Mouse (Mus musculus) liver, embryonic 14.5 days (tissue): ENCODE data around the gene Ap1s3. TPM values are rescaled to one million over a fixed set of nuclear protein-coding genes. Genes with fewer than 3 reads are reported as not detected.

Experiments used
- ATAC-seq: fragments of 200-750 bp; cut with Nextera tagmentation; 2 replicates; pipeline ENCODE4 v1.8.0; 2017; ENCODE audit warnings: moderate number of reproducible peaks, mild to moderate bottlenecking, moderate library complexity; ENCODE audit not compliant: insufficient read depth
- DNase-seq, 3 experiments: peaks; one replicate each; pipeline ENCODE4 v3.0.0-alpha.2; 2012 to 2013; ENCODE audit warnings: low read depth in 3 of 3, low spot score in 3 of 3
- H3K27ac ChIP-seq: fragments of 300-500 bp; sonication (generic); 2 replicates; pipeline ENCODE4 v1.5.1; 2014; ENCODE audit warnings: moderate library complexity, mild to moderate bottlenecking, control low read depth, inconsistent platforms
- H3K27me3 ChIP-seq: fragments of 300-500 bp; sonication (generic); 2 replicates; pipeline ENCODE4 v1.6.1; 2014; ENCODE audit warnings: mild to moderate bottlenecking, low read length, moderate library complexity; ENCODE audit not compliant: control insufficient read depth, insufficient read depth
- H3K36me3 ChIP-seq: fragments of 300-500 bp; sonication (generic); replicated peaks from 2 replicates; pipeline ENCODE4 v1.6.1; 2014; ENCODE audit warnings: low read depth; ENCODE audit not compliant: control insufficient read depth, insufficient read depth
- H3K4me1 ChIP-seq, 2 experiments: fragments of 200-500 bp in 1 of 2; fragments of 300-500 bp in 1 of 2; sonication (generic) in 1 of 2; replicated peaks; 2 replicates each; pipeline ENCODE4 v1.6.1; 2012 to 2014; ENCODE audit warnings: antibody characterized with exemption in 1 of 2, inconsistent platforms in 1 of 2, low read length in 1 of 2; ENCODE audit not compliant: control insufficient read depth in 2 of 2, insufficient read depth in 2 of 2
- H3K4me2 ChIP-seq: fragments of 300-500 bp; sonication (generic); 2 replicates; pipeline ENCODE4 v1.6.1; 2014; ENCODE audit warnings: low read depth, mild to moderate bottlenecking, control low read depth, moderate library complexity
- H3K4me3 ChIP-seq, 2 experiments: fragments of 200-500 bp in 1 of 2; fragments of 300-500 bp in 1 of 2; sonication (generic) in 1 of 2; 2 replicates each; pipeline ENCODE4 v1.5.1; 2012 to 2014; ENCODE audit warnings: low read depth in 2 of 2, low read length in 2 of 2, mild to moderate bottlenecking in 2 of 2, control low read depth in 1 of 2, inconsistent platforms in 1 of 2, moderate library complexity in 1 of 2; ENCODE audit not compliant: insufficient read depth in 1 of 2
- H3K9ac ChIP-seq: fragments of 300-500 bp; sonication (generic); replicated peaks from 2 replicates; pipeline ENCODE4 v1.6.1; 2014; ENCODE audit warnings: mild to moderate bottlenecking, control low read depth, moderate library complexity
- H3K9me3 ChIP-seq: fragments of 300-500 bp; sonication (generic); 2 replicates; pipeline ENCODE4 v1.6.1; 2016; ENCODE audit warnings: low read length, mixed read lengths; ENCODE audit not compliant: control insufficient read depth
- CTCF ChIP-seq: IDR thresholded peaks from 2 replicates; pipeline ENCODE4 v1.5.1; 2016; ENCODE audit warnings: antibody characterized with exemption, low read depth, control low read depth
- EP300 ChIP-seq: IDR thresholded peaks from 2 replicates; pipeline ENCODE4 v1.6.1; 2016; ENCODE audit warnings: antibody characterized with exemption, low read depth
- WGBS: fragments of 180-500 bp; shearing (Covaris S2); extraction: QIAGEN DNeasy Blood & Tissue Kit; methylation state at CpG from one replicate; pipeline ENCODE4 v1.1.7; 2014; ENCODE audit not compliant: insufficient replicate concordance; 5-methylcytosine and 5-hydroxymethylcytosine counted together
- polyA plus RNA-seq, 2 experiments: library from polyadenylated mRNA; depleted of rRNA in 1 of 2; stranded (reverse) in 1 of 2; unstranded in 1 of 2; fragments of >200 nt; fragmentation: Nextera tagmentation in 1 of 2; extraction: Ambion mirVana in 1 of 2; gene quantifications; 2 replicates each; pipeline versions ENCODE4 v1.2.1 to v1.2.3; 2012 to 2014

The Ap1s3 gene
- polyA plus RNA-seq, 2 experiments: 0.39 to 1.6 TPM

DNA sequence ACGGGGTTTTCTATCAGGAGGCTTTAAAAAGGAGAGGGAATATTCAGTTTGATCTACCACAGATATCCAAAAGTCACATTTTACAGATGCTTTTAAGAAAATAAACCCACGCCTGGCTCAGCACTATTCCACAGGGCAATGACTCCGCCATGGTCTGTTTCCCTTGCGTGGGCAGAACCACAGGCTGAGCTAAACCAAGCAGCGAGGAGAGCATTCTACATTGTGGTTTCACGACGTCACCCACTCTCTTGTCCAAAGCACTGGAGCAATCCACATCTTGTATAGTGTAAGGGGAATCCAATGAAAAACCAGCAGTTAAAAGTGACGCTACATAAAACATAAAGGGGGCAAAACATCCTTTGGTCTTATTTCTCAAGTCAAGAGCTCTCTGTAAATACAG, 31.7 kb upstream of the Ap1s3 start:
- no peaks in the 10 kb centered on the region for H3K9me3 ChIP-seq

DNA sequence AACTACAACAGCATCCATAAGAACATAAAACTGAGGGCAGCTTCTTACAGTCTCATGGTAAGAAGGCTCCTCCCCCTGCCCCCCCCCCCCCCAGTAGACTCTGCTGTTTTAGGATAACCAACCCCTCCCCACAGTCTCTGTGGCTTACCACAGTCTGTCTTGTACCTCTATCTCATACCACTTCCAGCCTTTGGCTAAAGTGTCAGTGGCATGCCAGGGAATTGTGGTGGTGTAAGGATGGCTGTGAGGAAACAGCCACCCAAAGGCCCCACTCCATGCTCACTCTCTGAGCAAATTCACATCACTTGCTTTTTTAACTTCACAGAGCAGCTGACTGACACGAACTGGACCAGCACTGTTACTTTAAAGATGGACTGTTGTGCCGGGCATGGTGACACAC, 26.7 kb upstream of the Ap1s3 start:
- Histone ChIP-seq H3K9ac (no peak overlapping the region), H3K4me3 (no peak overlapping the region), H3K27ac (no peak overlapping the region), H3K4me1 (peaks cover 0 to 5% of the 10 kb centered on the region in 2 experiments; a peak in 1 of 4 replicates), H3K27me3 (no peaks in the 10 kb centered on the region), H3K4me2 (no peak overlapping the region), H3K9me3 (no peaks in the 10 kb centered on the region), H3K36me3 (no peaks in the 10 kb centered on the region)
- 34% methylated on average over 2 of the region's 2 CpGs for WGBS
- ATAC-seq: no peak
- DNase-seq: no peak
- no peak for TF ChIP-seq CTCF
- TF ChIP-seq EP300: no peak

More for the DNA sequence above, 31.7 kb upstream of the Ap1s3 start:
- 72% methylated on average over 8 of the region's 8 CpGs for WGBS
- no peaks in the 10 kb centered on the region for H3K27me3 ChIP-seq
- H3K4me2 ChIP-seq: no peak overlapping the region
- H3K4me3 ChIP-seq: no peak overlapping the region
- ATAC-seq: no peak
- no peak overlapping the region for H3K27ac ChIP-seq
- H3K9ac ChIP-seq: no peak overlapping the region
- TF ChIP-seq CTCF (no peak), EP300 (no peak)
- no peaks in the 10 kb centered on the region; the same call in 1 of the 2 replicates for H3K36me3 ChIP-seq
- no peaks in the 10 kb centered on the region for H3K4me1 ChIP-seq
- no peak for DNase-seq

DNA sequence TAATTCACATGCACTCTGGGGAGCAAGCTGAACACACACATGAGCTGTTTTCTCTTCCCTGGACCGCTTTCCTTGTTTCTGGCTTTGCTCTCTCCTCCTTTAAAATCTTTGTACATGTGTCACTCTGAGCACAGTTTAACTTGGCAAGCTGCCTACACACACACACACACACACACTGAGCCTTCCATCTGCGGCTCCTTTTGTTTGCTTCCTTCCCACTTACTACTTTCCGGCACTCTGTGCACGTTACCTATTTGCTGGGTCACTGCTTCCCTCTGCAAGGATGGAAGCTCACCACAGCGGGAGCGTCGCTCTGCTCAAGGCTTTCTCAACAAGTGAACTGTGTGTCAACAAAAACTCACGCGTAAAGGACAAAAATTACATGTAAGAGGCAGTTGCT, 25.6 kb upstream of the Ap1s3 start:
- H3K4me2 ChIP-seq: no peak overlapping the region
- no peaks in the 10 kb centered on the region for H3K27me3 ChIP-seq
- TF ChIP-seq CTCF (no peak), EP300 (no peak)
- no peaks in the 10 kb centered on the region for H3K9me3 ChIP-seq
- H3K9ac ChIP-seq: no peak overlapping the region
- ATAC-seq (no peak), DNase-seq (no peak)
- H3K4me1 ChIP-seq: peaks cover 0 to 5% of the 10 kb centered on the region in 2 experiments; a peak in 1 of 4 replicates
- no peaks in the 10 kb centered on the region for H3K36me3 ChIP-seq
- no peak overlapping the region for H3K4me3 ChIP-seq
- WGBS: 53% methylated on average over 9 of the region's 9 CpGs
- H3K27ac ChIP-seq: no peak overlapping the region

GRCm38 (mm10) chr1:79696933-79697332, 25.2 kb upstream of the Ap1s3 start:
- Histone ChIP-seq H3K9ac (no peak overlapping the region), H3K36me3 (no peaks in the 10 kb centered on the region), H3K27ac (no peak overlapping the region), H3K4me2 (no peak overlapping the region), H3K4me3 (no peak overlapping the region), H3K9me3 (no peaks in the 10 kb centered on the region), H3K27me3 (no peaks in the 10 kb centered on the region), H3K4me1 (peaks cover 0 to 5% of the 10 kb centered on the region in 2 experiments; a peak in 1 of 4 replicates)
- ATAC-seq (no peak), DNase-seq (no peak)
- no peak for TF ChIP-seq EP300
- no peak for TF ChIP-seq CTCF
- WGBS: 50% methylated on average over 5 of the region's 5 CpGs

DNA sequence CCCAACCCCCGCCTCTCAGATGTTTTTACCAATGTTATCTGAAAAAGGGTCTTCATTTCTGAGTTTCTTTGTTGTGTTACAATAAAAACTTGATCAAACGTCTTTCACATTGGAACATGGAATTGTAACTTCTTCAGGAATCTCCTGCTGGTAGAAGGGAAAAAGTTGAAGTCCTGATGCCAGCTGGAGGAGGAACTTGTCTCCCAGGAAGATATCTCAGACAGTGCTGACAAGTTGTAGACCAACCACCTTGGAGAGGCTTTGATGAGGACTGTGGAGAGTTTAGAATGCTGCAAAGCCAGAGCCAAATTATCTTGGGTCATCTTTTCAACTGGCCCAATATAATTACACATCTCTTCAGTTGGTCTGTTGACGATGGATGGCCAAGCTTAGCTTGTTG, 20.7 kb upstream of the Ap1s3 start:
- Histone ChIP-seq H3K4me2 (no peak overlapping the region), H3K36me3 (no peaks in the 10 kb centered on the region), H3K27me3 (no peaks in the 10 kb centered on the region), H3K27ac (no peak overlapping the region), H3K9me3 (no peaks in the 10 kb centered on the region), H3K9ac (no peak overlapping the region), H3K4me1 (peaks cover 0 to 4% of the 10 kb centered on the region in 2 experiments; a peak in 1 of 4 replicates), H3K4me3 (no peak overlapping the region)
- TF ChIP-seq CTCF (no peak), EP300 (no peak)
- DNase-seq (no peak), ATAC-seq (no peak)
- 50% methylated on average over 3 of the region's 3 CpGs for WGBS
